Comparison of ENCODE assay signal across 20 mouse cellular contexts in the genomic region with DNA sequence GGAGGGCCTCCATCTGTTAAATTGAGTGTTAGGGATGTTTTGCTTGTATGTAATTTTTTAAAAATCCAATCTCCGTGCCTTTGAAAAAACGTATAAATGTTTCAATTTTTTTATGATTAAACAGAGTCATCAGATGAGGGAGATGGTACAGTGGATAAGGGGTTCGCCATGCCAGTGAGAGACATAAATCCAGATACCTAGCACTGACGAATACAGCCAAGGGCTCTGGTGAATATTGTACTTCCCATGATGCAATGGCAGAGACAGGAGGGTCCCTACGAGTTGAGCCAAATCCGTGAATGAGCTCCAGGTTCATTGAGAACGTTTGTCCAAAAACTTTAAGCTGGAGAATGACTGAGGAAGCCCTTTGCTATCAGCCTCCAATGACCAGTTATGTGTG. TPM values are rescaled to one million over a fixed set of nuclear protein-coding genes. Genes with fewer than 3 reads are reported as not detected.
"Had no signal": no experiment of that assay in that cellular context is flagged by ENCODE, and none has a peak within 500 bp of the region (broad histone marks: within the 10 kb centered on the region; RNA-seq: fewer than 3 reads in every experiment).

No protein-coding gene starts in this region.

- H3K4me2 ChIP-seq: lung, embryonic 14.5 days; midbrain, embryonic 12.5 days; neural tube, embryonic 12.5 days; neural tube, embryonic 15.5 days had no signal

- H3K27me3 ChIP-seq: midbrain, embryonic 12.5 days; neural tube, embryonic 12.5 days; neural tube, embryonic 15.5 days had no signal

- H3K9ac ChIP-seq: lung, embryonic 14.5 days; midbrain, embryonic 12.5 days; neural tube, embryonic 12.5 days; neural tube, embryonic 15.5 days had no signal

- H3K9me3 ChIP-seq: midbrain, embryonic 10.5 days; midbrain, embryonic 12.5 days; neural tube, embryonic 12.5 days; neural tube, embryonic 15.5 days had no signal

- H3K27ac ChIP-seq: midbrain, embryonic 10.5 days; midbrain, embryonic 12.5 days; neural tube, embryonic 12.5 days had no signal

- H3K4me1 ChIP-seq: midbrain, embryonic 10.5 days; midbrain, embryonic 12.5 days; neural tube, embryonic 12.5 days had no signal

- DNase-seq: lung, adult 18-20 months; lung, embryonic 14.5 days; lung, postnatal 10 days; lung, postnatal 4 days; midbrain, embryonic 14.5 days; right cerebral cortex, adult 18-20 months; right cerebral cortex, postnatal 25 days; right cerebral cortex, postnatal 4 days; spleen, adult 18-20 months; thymus, adult 18-20 months; thymus, postnatal 14 days; thymus, postnatal 36 days had no signal

- H3K36me3 ChIP-seq: midbrain, embryonic 10.5 days; midbrain, embryonic 12.5 days; neural tube, embryonic 12.5 days; neural tube, embryonic 15.5 days had no signal

- H3K4me3 ChIP-seq: midbrain, embryonic 10.5 days; midbrain, embryonic 12.5 days; myocyte; neural tube, embryonic 12.5 days; neural tube, embryonic 15.5 days had no signal

- ATAC-seq: midbrain, embryonic 16.5 days had no signal

RNA-seq across cellular contexts. Expression of a gene that starts 9.6 kb away (rescaled TPM):
- total RNA-seq: megakaryocyte, adult 5-6 weeks had no signal
- polyA plus RNA-seq: midbrain, embryonic 10.5 days; myocyte; small intestine, adult 2 months had no signal
